Mouse (Mus musculus) thymus, adult 2 months (tissue): ENCODE results near the gene Znrf1.

Experiments used
- CTCF ChIP-seq: fragments of 200-500 bp; IDR thresholded peaks from 2 replicates; pipeline ENCODE4 v1.5.1; 2012; ENCODE audit warnings: mild to moderate bottlenecking, control low read depth, low read length, moderate library complexity, borderline replicate concordance; ENCODE audit not compliant: control insufficient read depth, poor library complexity, insufficient read depth; ENCODE audit errors: extremely low read depth
- POLR2A ChIP-seq: fragments of 200-500 bp; IDR thresholded peaks from 2 replicates; pipeline ENCODE4 v1.6.1; 2012; ENCODE audit warnings: mild to moderate bottlenecking, low read length, control low read depth, moderate library complexity; ENCODE audit not compliant: control insufficient read depth, poor library complexity, insufficient read depth; ENCODE audit errors: extremely low read depth

DNA sequence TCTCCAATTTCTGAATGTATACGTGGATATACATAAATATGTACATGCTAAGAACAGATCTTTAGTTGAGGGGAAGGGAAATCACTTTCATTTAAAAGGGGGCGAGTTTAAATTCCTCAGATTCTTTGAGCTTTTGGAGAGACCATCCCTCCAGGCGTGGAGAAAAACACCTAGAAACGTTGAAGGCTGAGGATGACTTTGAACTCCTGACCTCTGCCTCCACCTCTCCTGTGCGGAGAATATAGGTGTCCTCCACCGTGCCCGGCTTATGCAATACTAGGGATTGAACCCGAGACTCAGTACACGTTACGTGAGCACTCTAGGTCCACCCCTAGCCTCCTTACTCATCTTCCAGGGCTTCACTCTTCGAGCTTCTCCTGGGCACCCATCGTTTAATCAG, 4.7 kb upstream of the Znrf1 start:
- no peak for TF ChIP-seq CTCF
- TF ChIP-seq POLR2A = no peak
